Mouse (Mus musculus) gastrocnemius, postnatal 10 days (tissue): ENCODE data around the gene Frk. TPM values are rescaled to one million over a fixed set of nuclear protein-coding genes. Genes with fewer than 3 reads are reported as not detected.
"Not testable (repeated sequence)": the region's sequence is repeated elsewhere in the genome, so short reads cannot be mapped to it uniquely, and the experiment has no call there.

Experiments
- DNase-seq: peaks from one replicate; pipeline ENCODE4 v3.0.0; 2021; ENCODE audit warnings: mixed read lengths
- long read RNA-seq, 2 experiments: library from polyadenylated mRNA; stranded (forward); transcript quantifications; one replicate each; pipeline ENCODE4 v2.0.0; 2021
- total RNA-seq, 2 experiments: library from RNA; stranded (reverse); gene quantifications; 2 replicates each; pipeline ENCODE4 v1.2.3; 2021

Frk gene
- 1 to 10 TPM; 2.7 to 3.0 TPM for total RNA-seq
- long read RNA-seq, experiment 1, partial matches to known transcripts: 0 of 2 reads
- long read RNA-seq, experiment 1, other reads (novel, unspliced or antisense): 1 of 2 reads
- long read RNA-seq, experiment 2, full-length matches to known transcripts: 3 of 3 reads
- long read RNA-seq, experiment 2, partial matches to known transcripts: 0 of 3 reads
- long read RNA-seq, experiment 2, other reads (novel, unspliced or antisense): 0 of 3 reads

- peak; percentile 30 for DNase-seq
Measured at GRCm38 (mm10) chr10:34483297-34484013, at the start of gene Frk. Gene Frk, plus strand, starts transcription at chr10:34483399.

DNA sequence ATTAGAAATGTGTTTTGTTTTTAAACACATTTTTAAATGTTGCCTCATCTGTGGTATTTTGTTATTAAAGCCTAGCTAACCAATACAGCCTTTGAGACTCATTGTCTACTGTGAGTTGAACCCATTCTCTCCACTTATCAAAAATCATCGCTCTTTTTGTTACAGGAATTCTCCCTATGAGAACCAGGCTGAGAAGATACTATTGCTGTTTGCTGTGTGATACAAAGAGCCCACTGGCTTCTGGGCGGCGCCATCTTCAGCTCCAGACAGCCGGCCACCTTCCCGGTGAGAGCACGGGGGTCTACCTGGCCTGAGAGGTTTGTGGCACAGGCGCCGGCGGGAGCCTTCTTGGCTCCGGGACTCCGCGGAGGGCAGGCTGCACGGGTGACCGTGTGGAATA lies 49.0 kb upstream of the Frk start:
- not testable (repeated sequence) for DNase-seq

- DNase-seq: no peak
Measured at GRCm38 (mm10) chr10:34449469-34449868, 33.7 kb upstream of the Frk start.

- DNase-seq: no peak
Measured at GRCm38 (mm10) chr10:34461451-34461850, 21.7 kb upstream of the Frk start.

DNA sequence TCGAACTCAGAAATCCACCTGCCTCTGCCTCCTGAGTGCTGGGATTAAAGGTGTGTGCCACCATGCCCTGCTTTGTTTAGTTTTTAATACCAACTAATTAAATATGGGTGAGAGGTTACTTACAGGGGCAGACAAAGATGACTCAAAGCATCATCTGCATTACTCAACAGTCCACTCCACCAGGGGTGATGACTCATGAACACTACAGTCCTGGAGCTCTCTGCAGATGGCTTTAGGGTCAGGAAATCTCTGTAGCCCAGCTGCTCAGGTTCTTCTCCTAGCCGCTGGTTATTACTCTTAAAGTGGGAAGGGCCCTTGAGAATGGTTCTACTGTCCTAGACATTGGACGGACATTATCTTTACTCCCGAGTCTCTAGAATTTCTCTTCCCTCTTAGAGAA lies 18.9 kb upstream of the Frk start:
- DNase-seq: no peak

GRCm38 (mm10) chr10:34469037-34469436 lies 14.2 kb upstream of the Frk start:
- no peak for DNase-seq

DNA sequence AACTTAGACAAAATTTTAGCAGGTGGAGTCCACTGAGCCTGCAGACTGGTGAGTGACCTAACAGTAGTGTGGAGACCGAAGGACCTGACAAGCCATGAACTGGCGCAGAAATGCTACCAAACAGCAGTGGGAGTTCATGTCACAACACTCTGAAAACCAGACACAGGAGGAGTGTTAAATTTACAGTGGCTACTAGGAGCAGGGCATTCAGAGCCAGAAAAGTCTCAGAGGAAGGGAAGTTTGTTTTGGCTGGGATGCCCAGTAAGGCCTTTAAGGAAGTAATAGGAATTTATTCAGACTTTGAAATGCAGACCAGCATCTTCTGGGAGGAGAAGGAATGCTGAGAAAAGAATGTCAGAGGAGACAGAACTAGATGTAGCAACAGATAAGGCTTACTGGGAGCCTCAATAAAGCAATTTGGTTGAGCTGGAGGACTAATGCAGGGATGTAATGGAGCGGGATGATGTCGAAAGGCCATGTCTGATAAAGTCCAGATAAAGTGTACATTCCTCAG lies 3.2 kb upstream of the Frk start:
- DNase-seq: no peak

GRCm38 (mm10) chr10:34484014-34484411 lies 814 bp downstream of the Frk start:
- peak; percentile 51 for DNase-seq

- DNase-seq: peak; percentile 19
Measured at GRCm38 (mm10) chr10:34485079-34485478, 1.9 kb downstream of the Frk start.

DNA sequence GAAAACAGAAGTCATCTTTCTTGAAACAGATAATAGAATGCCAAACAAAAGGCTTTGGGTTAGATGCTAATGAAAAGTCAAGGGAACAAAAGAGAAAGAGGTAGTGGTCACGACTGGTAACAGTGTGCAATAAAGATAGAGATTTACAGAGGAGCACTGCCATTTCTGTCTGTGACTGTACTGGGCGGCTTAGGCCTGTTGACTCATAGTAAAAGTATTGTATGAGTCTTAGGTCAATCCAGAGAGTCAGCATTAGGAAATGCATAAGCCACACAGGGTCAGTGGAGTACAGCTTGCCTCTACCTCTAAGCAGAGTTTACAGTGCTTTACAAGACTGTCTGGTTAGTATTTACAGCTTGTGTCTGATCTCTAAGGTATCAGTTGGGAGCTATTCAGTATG lies 24.6 kb downstream of the Frk start:
- DNase-seq: no peak

- DNase-seq: no peak
Measured at GRCm38 (mm10) chr10:34508593-34508992, 25.4 kb downstream of the Frk start.

DNA sequence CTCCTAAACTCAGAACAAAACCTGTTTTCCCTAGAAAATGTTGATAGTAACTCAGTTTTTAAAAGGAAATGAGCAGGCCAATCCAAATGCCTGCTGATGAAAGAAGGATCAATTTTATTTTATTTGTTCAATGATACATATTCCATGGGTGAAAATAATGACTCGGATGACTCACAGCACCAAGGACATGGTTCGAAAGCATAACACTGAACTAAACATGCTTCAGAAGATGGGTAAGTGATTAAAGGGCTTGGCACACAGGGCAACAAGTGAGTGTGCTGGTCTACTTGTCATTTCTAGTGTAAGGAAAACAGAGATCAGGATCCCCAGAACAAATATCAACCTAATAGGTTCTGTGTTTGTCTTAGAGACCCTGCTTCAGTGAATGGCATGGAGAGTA lies 26.1 kb downstream of the Frk start:
- no peak for DNase-seq

DNA sequence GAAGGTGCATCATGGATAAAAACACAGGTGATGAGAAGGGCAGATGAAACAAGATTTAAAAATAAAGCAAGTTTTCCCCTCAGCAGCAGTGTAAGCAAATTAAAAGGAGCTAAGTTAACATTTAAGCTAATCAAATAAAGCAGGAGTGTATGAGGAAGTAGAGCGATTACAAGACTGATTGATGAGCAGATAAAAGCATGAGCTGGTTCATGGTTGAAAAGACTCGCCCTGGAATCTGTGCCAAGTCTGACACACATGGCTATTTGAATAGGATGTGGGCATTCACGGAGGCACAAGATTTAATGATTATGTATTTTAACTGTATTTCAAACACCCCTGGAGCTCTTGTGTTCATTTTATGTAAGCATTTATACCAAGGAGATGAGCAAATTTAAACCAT lies 28.0 kb downstream of the Frk start:
- no peak for DNase-seq

DNA sequence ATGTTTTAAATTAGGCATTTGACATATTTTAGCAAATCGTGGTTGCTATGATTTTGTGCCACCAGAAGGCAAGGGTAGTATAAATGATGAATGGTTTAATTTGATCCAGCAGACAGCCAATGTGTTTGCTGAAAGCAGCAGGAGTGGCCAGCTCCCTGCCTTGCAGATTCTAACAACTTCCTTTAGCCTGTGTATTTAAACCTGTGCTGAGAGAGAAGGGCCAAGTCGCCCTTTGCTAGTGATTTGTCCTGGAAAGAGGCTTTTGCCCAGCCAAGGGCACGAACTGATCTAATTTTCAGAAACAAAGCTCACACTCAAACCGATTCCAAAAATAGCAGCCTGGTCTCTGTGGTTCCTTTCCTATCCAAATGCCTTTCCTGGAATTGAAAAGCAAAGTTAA lies 29.4 kb downstream of the Frk start:
- no peak for DNase-seq

- no peak for DNase-seq
Measured at GRCm38 (mm10) chr10:34525598-34525997, 42.4 kb downstream of the Frk start.

DNA sequence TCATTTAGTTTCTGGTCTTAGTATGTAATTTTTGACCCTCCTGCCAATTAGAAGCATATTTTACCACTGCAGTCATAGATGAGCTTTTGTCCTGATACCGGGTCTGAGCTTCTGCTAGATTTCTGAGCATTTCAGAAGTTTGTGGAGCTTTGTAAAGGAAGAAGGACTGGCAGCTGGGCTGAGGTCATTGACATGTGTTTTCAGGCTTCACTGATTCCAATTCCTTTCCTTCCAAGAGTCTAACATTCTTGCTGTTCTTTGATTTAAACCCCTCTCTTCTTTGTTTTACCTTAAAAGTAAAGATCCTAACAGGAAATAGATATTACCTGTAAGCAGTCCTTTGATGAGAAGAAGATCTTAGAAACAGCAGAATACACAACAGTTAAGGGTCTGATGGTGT lies 48.6 kb downstream of the Frk start:
- no peak for DNase-seq

DNA sequence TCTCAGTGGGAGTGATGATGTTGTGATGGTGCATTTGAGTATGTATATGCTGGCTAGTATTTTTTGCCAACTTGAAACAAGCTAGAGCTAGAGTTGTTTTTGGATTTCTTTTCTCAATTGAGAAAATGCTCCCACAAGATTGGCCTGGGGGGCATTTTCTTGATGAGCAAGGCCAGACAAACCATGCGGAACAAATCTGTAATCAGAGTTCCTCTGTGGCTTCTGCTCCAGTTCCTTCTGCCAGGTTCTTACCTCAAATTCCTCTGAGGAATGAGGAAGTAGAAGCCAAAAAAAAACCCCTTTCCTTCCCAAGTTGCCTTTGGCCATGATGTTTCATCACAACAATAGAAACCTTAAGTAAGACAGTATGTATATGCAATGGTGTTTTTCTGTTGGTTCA lies 49.3 kb downstream of the Frk start:
- DNase-seq: no peak

GRCm38 (mm10) chr10:34540687-34541086 lies 57.5 kb downstream of the Frk start:
- DNase-seq: no peak

GRCm38 (mm10) chr10:34541717-34542490 lies 58.7 kb downstream of the Frk start:
- DNase-seq: no peak

GRCm38 (mm10) chr10:34550612-34551011 lies 67.4 kb downstream of the Frk start:
- DNase-seq: no peak

DNA sequence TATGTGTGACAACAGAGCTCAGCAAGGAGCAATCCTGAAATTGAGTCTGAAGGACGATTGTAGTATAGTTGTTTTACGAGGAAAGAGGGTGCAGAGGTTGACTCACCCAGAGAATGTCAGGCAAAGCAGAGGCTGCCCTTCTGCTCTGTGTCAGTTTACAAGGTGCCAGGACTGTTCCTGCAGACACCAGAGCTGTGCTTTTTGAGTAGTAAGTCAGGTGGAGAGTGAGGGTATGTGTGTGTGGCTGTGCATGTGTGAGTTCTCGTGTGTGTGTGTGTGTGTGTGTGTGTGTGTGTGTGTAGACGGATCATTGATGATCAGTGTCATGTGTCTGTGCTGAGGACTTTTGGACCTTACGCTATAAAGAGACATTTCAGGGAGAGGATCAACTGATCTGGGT lies 68.4 kb downstream of the Frk start:
- no peak for DNase-seq

DNA sequence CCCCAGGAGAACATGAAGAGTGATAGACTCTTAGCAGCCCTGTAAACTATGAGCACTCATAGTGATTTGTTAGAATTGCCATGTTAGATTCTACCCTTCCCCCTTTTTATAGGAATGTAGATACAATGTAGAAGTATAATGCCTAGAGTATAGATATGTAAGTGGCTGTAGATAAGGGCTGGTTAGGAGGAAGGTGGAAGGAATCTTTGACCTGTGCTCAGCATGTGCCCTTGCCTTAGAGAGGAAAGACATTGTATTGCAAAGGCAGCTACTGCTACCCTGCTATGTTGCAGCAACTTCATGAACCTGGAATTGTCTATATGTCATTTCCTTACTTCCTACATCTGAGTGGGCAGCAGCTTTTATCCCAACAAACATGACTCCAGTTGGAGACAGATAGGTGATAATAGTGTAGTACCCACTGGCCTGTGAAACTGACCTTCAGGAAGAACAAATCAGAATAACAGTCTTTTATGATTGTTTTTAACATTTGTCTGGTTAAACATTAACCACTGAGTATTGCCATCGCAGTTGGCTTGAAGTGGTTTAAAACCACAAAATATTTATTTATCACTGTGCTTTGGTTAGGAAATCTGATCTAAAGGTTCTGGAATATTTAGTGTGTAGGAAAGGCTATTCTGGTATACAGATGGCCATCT lies 80.4 kb downstream of the Frk start:
- DNase-seq: no peak

DNA sequence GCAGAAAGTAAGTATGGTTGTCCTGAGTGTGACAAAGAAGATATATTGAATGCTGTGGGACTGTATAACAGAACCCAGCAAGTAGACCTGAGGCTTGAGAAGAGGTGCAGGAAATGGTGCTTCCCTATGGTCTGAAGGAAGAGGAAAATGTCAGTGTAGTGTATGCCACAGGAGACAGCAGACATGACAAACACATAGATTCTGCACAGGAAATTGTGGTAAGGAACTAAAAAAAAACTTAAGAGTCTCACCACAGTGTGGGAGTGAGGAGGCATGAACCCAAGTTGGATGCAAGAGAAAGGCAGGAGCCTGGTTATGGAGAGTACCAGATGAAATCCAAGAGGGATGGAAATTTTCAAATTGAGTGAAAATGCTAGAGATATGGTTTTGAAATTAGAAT lies 132.3 kb downstream of the Frk start:
- no peak for DNase-seq
